Mouse (Mus musculus): ENCODE data around the gene Tango6. TPM values are rescaled to one million over a fixed set of nuclear protein-coding genes. Genes with fewer than 3 reads are reported as not detected.
"Not testable (repeated sequence)": the region's sequence is repeated elsewhere in the genome, so short reads cannot be mapped to it uniquely, and the experiment has no call there.

Gene Tango6
- polyA plus RNA-seq, 3 experiments from 2014 or later, result 2.7 to 9.7 (median 7.2) TPM

- ATAC-seq, result no peak
Measured at GRCm38 (mm10) chr8:106880121-106880707, 197.3 kb downstream of the Tango6 start.

DNA sequence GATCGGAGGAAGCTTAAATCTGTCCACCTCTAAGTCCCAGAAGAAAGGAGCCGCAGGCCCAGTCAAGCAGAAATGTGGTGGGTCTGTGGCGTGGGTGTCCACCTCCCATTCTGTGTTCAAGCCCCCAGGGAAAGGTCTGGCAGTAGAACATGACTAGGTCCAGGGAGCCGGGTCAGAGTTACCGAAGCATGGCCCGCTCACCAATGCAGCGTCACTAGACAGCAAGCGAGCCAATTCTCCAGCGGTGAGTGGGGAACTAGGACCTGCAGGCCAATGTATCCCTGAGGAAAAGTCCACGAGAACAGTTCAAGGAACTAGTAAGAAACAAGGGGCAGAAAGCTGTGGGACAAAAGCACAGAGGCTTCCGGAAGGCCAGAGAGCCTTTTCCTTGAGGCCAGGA lies 201.2 kb downstream of the Tango6 start:
- ATAC-seq, result not testable (repeated sequence)

DNA sequence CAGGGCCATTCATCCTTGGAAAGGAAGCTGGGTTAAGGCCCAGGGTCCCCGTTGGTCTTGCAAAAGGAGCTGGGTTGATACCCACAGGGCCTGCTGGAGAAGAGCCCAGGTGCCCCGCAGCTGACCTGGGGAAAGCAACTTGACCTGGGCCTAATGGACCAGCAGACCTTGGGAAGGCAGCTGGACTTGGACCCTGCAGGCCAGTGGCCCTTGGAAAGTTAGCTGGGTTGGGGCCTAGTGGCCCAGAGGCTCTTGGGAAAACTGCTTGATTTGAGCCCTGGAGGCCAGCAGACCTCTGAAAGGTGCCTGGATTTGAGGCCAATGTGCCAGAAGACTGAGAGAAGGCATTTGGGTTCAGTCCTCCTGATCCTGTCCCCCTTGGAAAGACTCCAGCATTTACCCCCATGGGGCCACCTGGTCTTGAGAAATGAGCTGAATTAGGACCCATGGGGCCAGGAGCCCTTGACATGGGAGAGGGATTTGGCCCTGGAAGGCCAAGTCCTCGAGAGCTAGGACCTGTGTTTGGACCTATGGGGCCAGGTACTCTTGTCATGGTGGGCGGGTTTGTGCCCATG lies 202.0 kb downstream of the Tango6 start:
- ATAC-seq, result not testable (repeated sequence)

DNA sequence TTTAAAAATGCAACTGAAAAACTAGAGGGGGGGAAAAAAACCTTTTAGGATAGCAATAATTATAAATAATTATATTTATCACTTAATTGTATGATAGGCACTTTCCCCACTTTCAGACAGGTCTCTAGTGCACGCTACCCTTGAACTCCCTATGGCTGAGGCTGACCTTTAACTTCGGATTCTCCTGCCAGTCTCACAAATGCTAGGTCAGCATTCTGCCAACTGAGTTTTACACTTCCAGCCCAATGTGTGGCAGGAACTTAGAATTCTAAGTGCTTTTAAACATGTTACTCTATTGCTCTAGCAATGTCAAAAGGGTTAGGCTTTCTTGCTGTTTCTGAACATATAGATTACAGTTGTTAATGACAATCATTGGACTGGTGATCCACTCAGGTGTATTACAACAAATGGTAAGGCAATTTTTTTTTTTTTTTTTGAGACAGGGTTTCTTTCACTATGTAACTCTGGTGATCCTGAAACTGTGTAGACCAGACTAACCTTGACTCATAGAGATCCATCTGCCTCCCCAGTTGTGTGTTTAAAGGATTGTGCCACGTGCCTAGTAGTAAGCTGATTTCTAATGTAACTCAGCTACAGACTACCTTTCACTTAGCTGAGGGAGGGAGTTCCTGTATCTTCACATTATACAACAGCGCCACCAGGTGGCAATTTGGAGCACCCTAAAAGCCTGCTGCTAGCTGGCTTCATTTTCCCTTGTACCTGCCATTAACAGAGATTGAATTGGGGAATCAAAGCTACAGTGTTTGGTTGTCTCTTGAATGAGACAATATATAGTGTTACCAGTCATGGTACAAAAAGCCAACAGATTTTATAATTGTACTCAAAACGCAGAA lies 204.7 kb downstream of the Tango6 start:
- peak; percentile 81 for ATAC-seq

GRCm38 (mm10) chr8:106888803-106889202 lies 205.9 kb downstream of the Tango6 start:
- no peak for ATAC-seq

DNA sequence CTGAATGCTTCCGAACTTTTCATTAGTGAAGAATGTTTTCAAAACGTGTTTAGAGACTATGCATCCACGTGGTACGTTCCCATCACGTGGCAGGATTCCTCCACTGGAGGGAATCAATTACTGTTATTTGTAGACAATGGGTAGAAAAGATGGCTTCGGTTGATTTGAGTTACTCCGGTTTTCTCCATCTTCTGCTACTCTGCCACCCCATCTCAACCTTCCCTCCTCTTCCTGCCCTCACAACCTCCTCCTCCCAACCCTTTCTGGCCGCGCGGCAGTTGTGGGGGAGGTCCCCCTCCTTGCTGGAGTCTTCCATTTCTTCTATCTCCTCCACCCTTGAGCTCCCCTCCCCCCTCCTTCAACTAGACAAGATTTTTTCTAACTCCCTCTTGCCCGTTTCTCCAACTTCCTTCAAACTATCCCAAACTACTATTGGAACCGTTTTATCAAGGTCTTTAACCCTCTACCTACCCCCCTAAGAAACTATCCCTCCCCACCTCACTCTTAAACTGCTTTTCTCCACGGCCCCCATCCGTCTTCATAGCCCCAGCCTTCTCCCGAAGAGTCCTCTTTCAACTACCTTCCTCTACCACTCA lies 209.4 kb downstream of the Tango6 start:
- ATAC-seq, result peak; percentile 22

DNA sequence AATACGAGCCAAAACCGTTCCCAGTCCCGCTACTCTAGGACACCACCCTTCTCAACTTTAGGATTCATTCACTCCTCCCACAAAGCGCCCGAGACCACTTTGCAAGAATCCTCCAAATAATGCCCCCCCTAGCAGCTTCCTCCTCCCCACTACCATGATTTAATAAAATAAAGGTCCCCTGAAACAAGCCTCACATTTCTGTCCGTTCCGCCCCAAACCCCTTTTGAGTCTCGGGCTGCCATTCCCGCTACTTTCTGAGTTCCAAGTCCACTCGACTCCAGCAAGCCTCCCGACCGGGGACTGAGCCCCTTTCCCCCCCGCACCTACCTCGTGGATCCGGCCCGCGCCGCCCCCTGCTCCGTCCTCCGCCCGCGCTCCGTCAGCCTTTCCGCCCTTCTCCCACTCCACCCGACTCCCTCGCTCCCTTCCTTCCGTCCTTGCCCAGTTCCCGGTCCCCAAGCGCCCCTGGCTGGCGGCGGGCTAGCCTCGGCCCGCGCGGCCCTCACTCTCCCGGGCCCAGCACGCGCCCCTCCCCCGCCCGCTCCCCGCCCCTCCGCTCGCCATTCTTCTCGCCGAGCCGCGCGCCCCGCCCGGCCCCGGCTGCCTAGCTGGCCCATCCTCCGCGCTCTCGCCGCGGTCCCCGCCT lies 210.1 kb downstream of the Tango6 start:
- ATAC-seq, result peak; percentile 36

- ATAC-seq, result peak; percentile 85
Measured at GRCm38 (mm10) chr8:106893481-106894156, 210.8 kb downstream of the Tango6 start, which contains the start of gene Utp4. Utp4 (plus strand) TSS chr8:106893636.

DNA sequence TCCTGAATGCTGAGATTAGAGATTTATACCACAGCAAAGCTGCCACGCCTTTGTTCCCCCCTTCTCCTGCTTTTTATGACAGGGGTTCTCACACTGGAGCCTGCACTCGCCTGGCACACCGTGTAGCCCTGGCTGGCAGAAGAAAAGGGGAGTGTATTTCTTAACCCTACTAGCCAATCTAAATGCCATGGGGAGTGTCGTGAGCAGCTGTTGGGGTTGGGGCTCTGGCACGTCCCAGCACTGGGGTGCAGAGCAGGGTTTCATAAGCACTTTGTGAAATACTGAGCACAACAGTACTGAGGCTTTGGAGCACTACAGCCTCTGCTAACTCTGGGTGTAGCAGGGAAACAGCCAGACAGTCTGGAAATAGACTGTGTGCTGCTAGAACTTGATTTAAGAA lies 216.6 kb downstream of the Tango6 start:
- no peak for ATAC-seq

Other genes with a start within 250 kb of the Tango6 start
- not detected for gene 6030452D12Rik, start 182.5 kb upstream of the Tango6 start, polyA plus RNA-seq (2017; shearing (Covaris generic))
- gene Cdh3, start 172.2 kb upstream of the Tango6 start, polyA plus RNA-seq (2017; shearing (Covaris generic)), result not detected
- 100 to 1,000 TPM in 1 of 3 experiments, 10 to 100 TPM in 2; 67.0 to 101 (median 94.0) TPM for gene Gm10073, start 109.6 kb upstream of the Tango6 start, polyA plus RNA-seq (2017; shearing (Covaris generic))
- 1 to 10 TPM in 2 of 3 experiments, under 1 TPM in 1; 0.26 to 2.4 (median 1.1) TPM for gene Cdh1, start 79.7 kb upstream of the Tango6 start, polyA plus RNA-seq (2017; shearing (Covaris generic))
- under 1 TPM; 0.18 to 0.50 (median 0.30) TPM for gene Has3, start 187.2 kb downstream of the Tango6 start, polyA plus RNA-seq (2017; shearing (Covaris generic))
- gene Utp4, start 210.6 kb downstream of the Tango6 start, polyA plus RNA-seq (2017; shearing (Covaris generic)), result 10 to 100 TPM; 42.0 to 52.6 (median 48.3) TPM